Mouse (Mus musculus) gastrocnemius, adult 18-20 months (tissue): ENCODE results near the gene Vtn. TPM values are rescaled to one million over a fixed set of nuclear protein-coding genes. Genes with fewer than 3 reads are reported as not detected.
"Not testable (repeated sequence)": the region's sequence is repeated elsewhere in the genome, so short reads cannot be mapped to it uniquely, and the experiment has no call there.

Source experiments
- DNase-seq: peaks from one replicate; pipeline ENCODE4 v3.0.0; 2021; ENCODE audit warnings: low spot score
- total RNA-seq, 2 experiments: library from RNA; stranded (reverse); gene quantifications; 2 replicates each; pipeline ENCODE4 v1.2.3; 2021

Gene Vtn
- total RNA-seq, 2 experiments from 2014 or later: 9.5 to 15.0 TPM

DNA sequence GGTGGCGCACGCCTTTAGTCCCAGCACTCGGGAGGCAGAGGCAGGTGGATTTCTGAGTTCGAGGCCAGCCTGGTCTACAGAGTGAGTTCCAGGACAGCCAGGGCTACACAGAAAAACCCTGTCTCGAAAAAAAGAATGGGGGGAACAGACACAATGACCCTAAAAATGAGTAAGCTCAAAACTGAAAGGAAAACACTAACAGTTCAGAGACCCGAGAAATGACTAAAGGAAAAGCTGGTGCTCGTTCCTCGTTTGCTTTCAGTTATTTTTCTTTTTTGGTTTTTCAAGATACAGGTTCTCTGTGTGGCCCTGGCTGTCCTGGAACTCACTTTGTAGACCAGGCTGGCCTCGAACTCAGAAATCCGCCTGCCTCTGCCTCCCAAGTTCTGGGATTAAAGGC lies 32.6 kb downstream of the Vtn start:
- DNase-seq: not testable (repeated sequence)

DNA sequence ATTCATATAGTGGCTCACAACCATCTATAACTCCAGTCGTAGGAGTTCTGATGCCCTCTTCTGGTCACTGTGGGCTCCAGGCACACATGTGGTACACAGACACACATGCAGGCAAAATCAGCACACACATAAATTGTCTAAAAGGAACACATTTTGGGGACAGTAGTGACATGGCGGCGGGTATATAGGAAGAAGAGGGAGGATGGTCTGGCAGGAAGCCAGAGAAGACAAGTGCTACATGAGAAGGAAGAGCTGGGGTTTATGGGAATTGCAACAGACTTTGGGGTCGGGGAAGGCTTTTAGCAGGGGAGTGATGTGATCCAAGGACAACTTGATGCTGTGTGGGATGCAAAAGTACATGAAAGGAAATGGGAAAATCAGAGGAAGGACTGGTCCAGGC lies 35.6 kb downstream of the Vtn start:
- no peak for DNase-seq

DNA sequence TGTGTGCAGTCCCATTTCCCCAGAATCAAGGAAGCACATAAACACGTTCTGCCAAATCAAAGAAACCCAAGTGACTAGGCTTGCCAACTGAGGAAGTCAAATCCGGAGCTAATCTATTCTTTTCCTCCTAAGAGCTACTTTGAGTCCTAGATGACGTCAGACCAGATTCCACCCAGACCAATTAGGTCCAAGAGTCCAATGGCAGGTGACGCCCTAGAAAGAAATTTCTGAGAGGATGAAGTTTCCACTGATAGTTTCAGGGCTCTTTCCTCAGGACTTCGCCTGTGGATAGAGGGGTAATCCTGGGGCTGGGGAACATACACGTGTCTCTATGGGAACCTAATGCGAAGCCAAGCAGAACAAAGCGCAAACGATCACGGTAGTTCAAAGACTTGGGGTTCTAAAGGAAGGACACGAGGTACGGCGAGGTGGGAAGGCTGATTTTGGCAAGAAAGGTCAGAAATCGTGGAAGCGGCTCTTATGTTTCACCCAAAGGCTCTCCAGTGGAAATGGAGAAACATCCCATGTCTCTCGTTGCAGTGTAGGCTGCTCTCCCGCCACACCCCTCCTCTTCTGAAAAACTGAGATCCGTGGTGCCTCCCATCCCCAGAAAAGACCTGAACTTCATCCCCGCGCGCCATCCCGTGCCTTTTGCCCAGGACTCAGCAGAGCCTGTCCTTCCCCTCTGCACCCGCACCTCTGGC lies 36.6 kb downstream of the Vtn start:
- peak; percentile 50 for DNase-seq

DNA sequence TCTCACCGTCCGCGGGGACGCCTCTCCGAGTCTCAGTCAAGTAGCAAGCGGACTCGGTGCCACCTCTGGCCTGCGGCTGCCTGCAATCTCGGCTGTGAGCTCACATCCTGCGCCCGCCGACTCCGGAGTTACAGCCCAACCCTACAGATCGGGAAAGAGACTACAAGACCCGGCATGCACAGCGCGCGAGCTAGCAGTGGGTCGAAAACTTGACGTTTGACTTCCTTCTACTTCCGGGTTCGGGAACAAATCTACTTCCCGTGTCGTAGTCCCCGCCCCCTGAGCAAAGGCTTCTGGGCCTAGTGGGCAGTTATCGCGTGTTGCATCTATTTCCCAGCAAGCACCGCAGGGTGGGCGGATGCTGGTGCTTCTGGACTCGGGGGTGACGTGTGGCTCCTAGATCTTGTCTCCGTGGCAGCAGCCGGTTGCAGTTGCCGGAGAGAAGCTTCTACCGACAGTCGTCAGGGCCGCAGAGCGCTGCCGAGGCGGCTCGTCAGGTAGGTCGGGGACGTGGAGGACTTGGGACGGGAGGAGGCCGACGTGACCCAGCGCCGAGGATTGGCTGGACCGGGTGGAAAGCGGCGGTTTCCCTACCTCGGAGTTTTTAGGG lies 37.3 kb downstream of the Vtn start, which contains the start of the genes Tnfaip1 and Ift20:
Gene Tnfaip1, minus strand, starts transcription at position 253 of the 610 bp plus-strand sequence.
Gene Ift20, plus strand, starts transcription at position 282 of the 610 bp plus-strand sequence.
- DNase-seq: peak; percentile 98

DNA sequence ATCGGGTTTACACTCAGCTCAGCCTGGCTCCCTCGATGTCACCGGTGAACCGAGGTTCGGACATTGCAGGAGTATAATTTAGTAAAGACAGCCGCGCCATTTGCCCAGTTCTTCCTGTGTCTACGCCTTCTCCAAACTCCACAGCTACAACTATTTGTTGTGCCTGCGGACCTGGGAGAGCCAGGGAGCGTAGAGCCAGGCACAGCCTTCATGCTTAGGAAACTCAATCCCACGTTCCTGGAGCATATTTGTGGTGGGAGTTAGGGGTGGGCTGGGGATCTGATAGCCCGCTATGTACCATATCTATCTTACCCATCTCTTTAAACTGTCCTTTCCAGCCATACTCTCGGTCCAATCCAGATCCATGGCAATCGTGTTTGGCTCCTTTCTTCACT lies 37.8 kb downstream of the Vtn start:
- DNase-seq: no peak

GRCm38 (mm10) chr11:78540358-78540757 lies 41.5 kb downstream of the Vtn start:
- no peak for DNase-seq

- DNase-seq: no peak
Observed at GRCm38 (mm10) chr11:78544449-78545111, 45.7 kb downstream of the Vtn start.

GRCm38 (mm10) chr11:78545181-78545580 lies 46.3 kb downstream of the Vtn start:
- DNase-seq: no peak

- DNase-seq: no peak
Observed at GRCm38 (mm10) chr11:78547718-78548460, 49.0 kb downstream of the Vtn start.

- no peak for DNase-seq
Observed at GRCm38 (mm10) chr11:78549491-78549987, 50.6 kb downstream of the Vtn start.

GRCm38 (mm10) chr11:78550168-78551058 lies 51.5 kb downstream of the Vtn start, which contains the start of gene Tmem97:
Gene Tmem97 (minus strand): TSS chr11:78550777.
- DNase-seq: peak; percentile 96

- no peak for DNase-seq
Observed at GRCm38 (mm10) chr11:78551059-78551398, 52.1 kb downstream of the Vtn start.

Other genes starting within 250 kb of the Vtn start
- gene 2610507B11Rik, start 237.3 kb upstream of the Vtn start, total RNA-seq: 100 to 1,000 TPM; 200 to 204 TPM
- under 1 TPM; 0.38 to 0.46 TPM for gene BC030499, start 208.2 kb upstream of the Vtn start, total RNA-seq
- 1 to 10 TPM; 2.3 to 2.5 TPM for gene Spag5, start 197.6 kb upstream of the Vtn start, total RNA-seq
- 1 to 10 TPM; 2.1 to 2.6 TPM for gene Aldoc, start 176.1 kb upstream of the Vtn start, total RNA-seq
- gene Pigs, start 170.7 kb upstream of the Vtn start, total RNA-seq: 10 to 100 TPM; 18.2 to 19.2 TPM
- gene Unc119, start 155.6 kb upstream of the Vtn start, total RNA-seq: 1 to 10 TPM; 8.3 TPM
- not detected for gene Foxn1, start 112.5 kb upstream of the Vtn start, total RNA-seq
- not detected for gene Slc13a2, start 76.9 kb upstream of the Vtn start, total RNA-seq
- gene Slc46a1, start 33.4 kb upstream of the Vtn start, total RNA-seq: under 1 TPM; 0.47 to 0.91 TPM
- under 1 TPM; 0.43 to 0.82 TPM for gene Sarm1, start 1.3 kb upstream of the Vtn start, total RNA-seq
- not detected for gene Sebox, start 4.4 kb downstream of the Vtn start, total RNA-seq
- 10 to 100 TPM; 13.3 to 15.1 TPM for gene Tmem199, start 13.1 kb downstream of the Vtn start, total RNA-seq
- 100 to 1,000 TPM in 1 of 2 experiments, 10 to 100 TPM in 1; 99.0 to 100 TPM for gene Poldip2, start 13.1 kb downstream of the Vtn start, total RNA-seq
- 10 to 100 TPM; 44.0 to 48.1 TPM for gene Tnfaip1, start 37.2 kb downstream of the Vtn start, total RNA-seq
- 10 to 100 TPM; 17.5 to 17.6 TPM for gene Ift20, start 37.3 kb downstream of the Vtn start, total RNA-seq
- gene Tmem97, start 51.7 kb downstream of the Vtn start, total RNA-seq: 1 to 10 TPM; 1.0 to 1.5 TPM
- gene Nlk, start 198.3 kb downstream of the Vtn start, total RNA-seq: 1 to 10 TPM; 7.3 to 9.6 TPM